Mouse (Mus musculus): ENCODE results near the gene Daw1. TPM values are rescaled to one million over a fixed set of nuclear protein-coding genes. Genes with fewer than 3 reads are reported as not detected.

Daw1 gene
- total RNA-seq, 2 experiments from 2014 or later = not detected

GRCm38 (mm10) chr1:83146547-83146946 is 13.0 kb upstream of the Daw1 start:
- H3K4me3 ChIP-seq = no peak overlapping the region
- H3K27ac ChIP-seq = no peak overlapping the region
- intact Hi-C loops (cut with DNase I) = no loop called here
- TF ChIP-seq CTCF (IDR thresholded peaks at IDR 0.05) = no peak
- DNase-seq = no peak

- H3K4me3 ChIP-seq = no peak overlapping the region
- no peak overlapping the region for H3K27ac ChIP-seq
- TF ChIP-seq CTCF (IDR thresholded peaks at IDR 0.05) = no peak
- no peak for DNase-seq
- intact Hi-C loops (cut with DNase I) = no loop called here
Observed at GRCm38 (mm10) chr1:83150227-83150626, 9.3 kb upstream of the Daw1 start.

GRCm38 (mm10) chr1:83152961-83153360 is 6.6 kb upstream of the Daw1 start:
- no peak for TF ChIP-seq CTCF (IDR thresholded peaks at IDR 0.05)
- Histone ChIP-seq H3K4me3 (no peak overlapping the region), H3K27ac (no peak overlapping the region)
- intact Hi-C loops (cut with DNase I) = no loop called here
- DNase-seq = no peak

- TF ChIP-seq CTCF (IDR thresholded peaks at IDR 0.05) = no peak
- intact Hi-C loops (cut with DNase I) = no loop called here
- Histone ChIP-seq H3K4me3 (no peak overlapping the region), H3K27ac (no peak overlapping the region)
- DNase-seq = no peak
Observed at GRCm38 (mm10) chr1:83156876-83157275, 2.7 kb upstream of the Daw1 start.

- no peak for DNase-seq
- no peak overlapping the region for H3K4me3 ChIP-seq
- TF ChIP-seq CTCF (IDR thresholded peaks at IDR 0.05) = no peak
- intact Hi-C loops (cut with DNase I) = no loop called here
- H3K27ac ChIP-seq = no peak overlapping the region
Observed at GRCm38 (mm10) chr1:83161658-83162057, 2.1 kb downstream of the Daw1 start.

GRCm38 (mm10) chr1:83164027-83164426 is 4.5 kb downstream of the Daw1 start:
- no peak overlapping the region for H3K27ac ChIP-seq
- intact Hi-C loops (cut with DNase I) = no loop called here
- H3K4me3 ChIP-seq = no peak overlapping the region
- no peak for TF ChIP-seq CTCF (IDR thresholded peaks at IDR 0.05)
- no peak for DNase-seq

GRCm38 (mm10) chr1:83169158-83169557 is 9.6 kb downstream of the Daw1 start:
- no peak for DNase-seq
- Histone ChIP-seq H3K4me3 (no peak overlapping the region), H3K27ac (no peak overlapping the region)
- TF ChIP-seq CTCF (IDR thresholded peaks at IDR 0.05) = no peak
- intact Hi-C loops (cut with DNase I) = no loop called here

GRCm38 (mm10) chr1:83175985-83176384 is 16.4 kb downstream of the Daw1 start:
- Histone ChIP-seq H3K27ac (no peak overlapping the region), H3K4me3 (no peak overlapping the region)
- no peak for DNase-seq
- no peak for TF ChIP-seq CTCF (IDR thresholded peaks at IDR 0.05)
- intact Hi-C loops (cut with DNase I) = no loop called here

GRCm38 (mm10) chr1:83179531-83179930 is 20.0 kb downstream of the Daw1 start:
- H3K27ac ChIP-seq = no peak overlapping the region
- H3K4me3 ChIP-seq = no peak overlapping the region
- DNase-seq = no peak
- intact Hi-C loops (cut with DNase I) = no loop called here
- TF ChIP-seq CTCF (IDR thresholded peaks at IDR 0.05) = no peak

GRCm38 (mm10) chr1:83181418-83181817 is 21.9 kb downstream of the Daw1 start:
- no peak overlapping the region for H3K27ac ChIP-seq
- intact Hi-C loops (cut with DNase I) = loop anchor here (10.0 kb wide), 1 partner anchor 533 kb away; no protein-coding TSS in a partner anchor
- DNase-seq = no peak
- peak; percentile 36; the same call in 1 of the 2 replicates for TF ChIP-seq CTCF (IDR thresholded peaks at IDR 0.05)
- H3K4me3 ChIP-seq = no peak overlapping the region

- H3K27ac ChIP-seq = no peak overlapping the region
- DNase-seq = peak; percentile 35
- TF ChIP-seq CTCF (IDR thresholded peaks at IDR 0.05) = peak; percentile 60
- intact Hi-C loops (cut with DNase I) = loop anchor here (2.0 to 10.0 kb wide), 2 partner anchors 122 to 528 kb away; no protein-coding TSS in a partner anchor
- no peak overlapping the region for H3K4me3 ChIP-seq
Observed at GRCm38 (mm10) chr1:83187154-83187553, 27.6 kb downstream of the Daw1 start.

GRCm38 (mm10) chr1:83209981-83210380 is 50.4 kb downstream of the Daw1 start:
- no peak for TF ChIP-seq CTCF (IDR thresholded peaks at IDR 0.05)
- DNase-seq = no peak
- intact Hi-C loops (cut with DNase I) = loop anchor here (10.0 kb wide), 1 partner anchor 505 kb away; no protein-coding TSS in a partner anchor
- Histone ChIP-seq H3K27ac (no peak overlapping the region), H3K4me3 (no peak overlapping the region)

GRCm38 (mm10) chr1:83218260-83218659 is 58.7 kb downstream of the Daw1 start:
- no peak overlapping the region for H3K27ac ChIP-seq
- H3K4me3 ChIP-seq = no peak overlapping the region
- peak; percentile 29; the same call in 1 of the 2 replicates for TF ChIP-seq CTCF (IDR thresholded peaks at IDR 0.05)
- intact Hi-C loops (cut with DNase I) = loop anchor here (10.0 kb wide), 1 partner anchor 497 kb away; no protein-coding TSS in a partner anchor
- DNase-seq = no peak

GRCm38 (mm10) chr1:83223072-83223471 is 63.5 kb downstream of the Daw1 start:
- Histone ChIP-seq H3K4me3 (no peak overlapping the region), H3K27ac (no peak overlapping the region)
- no peak for DNase-seq
- intact Hi-C loops (cut with DNase I) = no loop called here
- peak; percentile 26; the same call in 1 of the 2 replicates for TF ChIP-seq CTCF (IDR thresholded peaks at IDR 0.05)
